Mouse (Mus musculus): ENCODE results near the gene Ms4a6b. TPM values are rescaled to one million over a fixed set of nuclear protein-coding genes. Genes with fewer than 3 reads are reported as not detected.
"Not testable (repeated sequence)": the region's sequence is repeated elsewhere in the genome, so short reads cannot be mapped to it uniquely, and the experiment has no call there.

Gene Ms4a6b
- total RNA-seq, 1 experiment from 2014 or later: 26.6 TPM

DNA sequence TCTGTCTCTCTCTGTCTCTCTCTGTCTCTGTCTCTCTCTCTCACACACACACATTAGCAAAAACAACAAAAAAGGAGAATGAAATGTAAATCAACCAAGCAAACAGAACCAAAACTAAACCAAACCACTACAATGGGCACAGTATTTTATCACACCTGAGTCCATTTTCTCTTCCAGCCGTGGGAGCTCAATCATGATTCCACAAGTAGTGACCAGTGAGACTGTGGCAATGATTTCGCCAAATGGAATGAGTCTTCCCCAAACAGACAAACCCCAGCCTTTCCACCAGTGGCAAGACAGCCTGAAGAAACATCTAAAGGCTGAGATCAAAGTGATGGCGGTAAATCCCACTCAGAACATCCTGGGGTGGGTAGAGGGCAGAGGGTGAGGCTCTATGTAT lies 3.8 kb downstream of the Ms4a6b start:
- ATAC-seq (replicated peaks; ENCODE audit: low read depth, poor library complexity, severe bottlenecking): no peak

DNA sequence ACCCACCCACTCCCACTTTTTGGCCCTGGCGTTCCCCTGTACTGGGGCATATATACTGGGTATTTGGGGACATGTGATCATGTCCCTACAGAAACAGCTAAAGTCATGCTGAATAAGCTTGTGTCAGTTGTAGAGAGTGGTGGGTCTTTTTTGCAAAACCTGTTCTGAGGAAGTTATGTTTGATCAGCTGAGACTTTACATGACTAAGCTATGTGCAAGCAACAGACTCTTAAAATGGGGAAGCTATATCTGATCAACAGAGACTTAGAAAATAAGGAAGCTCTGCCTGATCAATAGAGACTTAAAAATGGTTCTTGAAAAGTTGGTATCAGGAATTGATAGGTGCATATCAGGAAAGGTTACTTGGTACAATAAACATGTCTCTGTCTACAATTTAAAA lies 17.1 kb downstream of the Ms4a6b start:
- ATAC-seq (replicated peaks; ENCODE audit: low read depth, poor library complexity, severe bottlenecking): 0 out of 2 replicates have a peak, but pooled peaks have one; percentile 52

DNA sequence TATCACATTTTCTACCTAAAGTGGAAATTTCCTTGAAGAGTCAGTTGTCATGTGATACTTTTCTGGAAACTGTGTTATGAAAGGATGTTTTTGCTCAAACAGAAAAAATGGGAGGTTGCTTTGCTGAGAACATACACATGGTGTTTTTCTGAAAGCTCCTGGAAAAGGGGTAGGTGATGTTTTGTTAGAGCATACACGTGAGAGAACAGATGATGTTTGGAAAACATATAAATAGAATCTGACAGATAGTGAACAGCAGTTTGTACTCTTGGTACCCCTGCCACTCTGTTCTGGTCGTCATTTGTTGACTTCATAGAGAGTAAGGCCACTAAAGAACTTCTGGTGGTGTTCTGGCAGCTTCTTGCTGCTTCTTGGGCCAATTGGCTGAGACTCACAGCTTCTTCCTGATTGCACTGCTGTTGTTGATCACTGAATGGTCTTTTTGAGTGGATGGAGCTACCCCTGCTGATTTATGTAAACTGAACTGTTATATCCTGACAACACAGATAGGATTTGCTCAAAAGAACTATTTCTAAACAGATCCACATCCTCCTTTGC lies 17.7 kb downstream of the Ms4a6b start:
- no peak for ATAC-seq (replicated peaks; ENCODE audit: low read depth, poor library complexity, severe bottlenecking)

DNA sequence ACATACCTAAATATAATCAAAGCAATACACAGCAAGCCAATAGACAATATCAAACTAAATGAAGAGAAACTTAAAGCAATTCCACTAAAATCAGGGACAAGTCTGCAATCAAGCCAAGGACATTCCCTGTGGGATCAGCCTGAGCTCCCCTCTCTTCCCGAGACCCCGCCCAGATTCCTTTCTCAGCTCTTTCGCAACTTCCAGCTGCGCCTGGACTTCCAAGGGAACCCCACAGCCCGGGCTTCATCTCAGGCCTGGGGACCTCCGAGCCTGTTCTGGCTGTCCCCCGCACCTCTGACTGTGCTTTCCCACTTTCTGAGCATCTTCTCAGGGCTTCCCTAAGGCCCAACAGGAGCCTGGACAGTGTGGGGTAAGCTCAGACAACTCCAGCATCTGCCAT lies 20.3 kb downstream of the Ms4a6b start, which contains the start of gene Ms4a4d:
Gene Ms4a4d (plus strand): TSS at position 209 of the 400 bp plus-strand sequence.
- no peak for ATAC-seq (replicated peaks; ENCODE audit: low read depth, poor library complexity, severe bottlenecking)

DNA sequence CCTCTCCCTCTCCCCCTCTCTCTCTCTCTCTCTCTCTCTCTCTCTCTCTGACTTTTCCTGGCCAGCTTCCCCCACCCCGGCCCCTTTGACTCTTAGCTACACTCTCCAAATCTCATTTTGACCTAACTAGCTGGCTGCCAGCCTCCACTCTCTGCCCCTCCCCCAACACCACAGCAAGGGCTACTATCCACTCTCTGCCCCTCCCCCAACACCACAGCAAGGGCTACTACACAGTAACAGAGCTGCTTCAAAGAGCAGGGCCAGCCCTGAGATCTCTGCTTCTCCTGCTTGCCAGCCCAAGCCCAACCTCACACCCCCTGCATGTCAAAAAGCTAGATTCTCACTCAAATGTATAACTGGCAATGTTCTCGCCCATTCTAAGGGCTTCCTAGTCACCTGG lies 21.0 kb downstream of the Ms4a6b start:
- no peak for ATAC-seq (replicated peaks; ENCODE audit: low read depth, poor library complexity, severe bottlenecking)

DNA sequence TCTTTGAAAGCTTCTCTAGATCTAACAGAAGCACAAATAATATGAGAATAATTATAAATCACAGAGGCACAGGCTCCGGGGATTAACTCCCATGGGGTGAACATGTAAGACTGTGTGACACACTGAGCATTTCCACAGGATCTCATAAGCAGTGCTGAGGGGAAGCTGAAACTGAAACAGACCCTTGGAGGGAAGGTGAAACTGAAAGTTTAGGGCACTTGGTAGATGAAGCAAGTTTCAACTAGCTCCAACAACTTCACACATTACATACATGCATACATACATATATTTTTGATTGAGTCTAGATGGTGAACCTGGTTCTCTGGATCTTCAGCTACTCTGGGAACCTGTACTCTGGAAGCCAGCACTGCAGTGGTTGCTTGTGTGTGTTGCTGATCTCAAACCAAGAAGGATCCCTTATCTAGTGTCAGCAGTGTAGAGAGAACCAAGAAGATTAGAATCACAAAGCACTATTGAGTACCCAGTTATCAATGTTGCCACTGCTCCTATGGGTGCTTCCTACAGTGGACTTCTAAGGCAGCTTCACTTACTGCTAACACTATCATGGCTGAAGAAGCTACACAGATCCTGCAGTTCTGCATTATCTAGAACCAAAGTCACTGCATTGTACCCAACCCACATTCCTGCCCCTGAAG lies 24.0 kb downstream of the Ms4a6b start:
- ATAC-seq (replicated peaks; ENCODE audit: low read depth, poor library complexity, severe bottlenecking): peak; percentile 63

DNA sequence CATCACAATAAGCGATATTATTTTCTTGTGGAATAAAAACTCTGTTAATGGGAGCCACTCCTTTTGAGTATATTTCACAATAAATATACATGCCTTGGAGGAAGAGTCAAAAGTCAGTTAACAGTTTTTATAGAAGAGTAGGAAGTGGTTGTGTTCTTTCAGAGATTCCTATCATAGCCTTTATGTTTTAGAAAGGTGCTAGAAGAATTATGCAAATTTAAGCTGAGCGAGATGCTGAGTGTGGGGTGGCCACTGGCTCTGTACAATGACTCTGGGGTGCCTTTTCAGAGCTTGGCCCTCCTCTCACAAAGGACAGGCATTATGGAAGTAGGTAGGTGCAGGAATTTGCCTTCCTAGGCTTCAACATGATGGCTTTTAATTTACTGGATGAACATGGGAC lies 28.1 kb downstream of the Ms4a6b start:
- ATAC-seq (replicated peaks; ENCODE audit: low read depth, poor library complexity, severe bottlenecking): not testable (repeated sequence)

DNA sequence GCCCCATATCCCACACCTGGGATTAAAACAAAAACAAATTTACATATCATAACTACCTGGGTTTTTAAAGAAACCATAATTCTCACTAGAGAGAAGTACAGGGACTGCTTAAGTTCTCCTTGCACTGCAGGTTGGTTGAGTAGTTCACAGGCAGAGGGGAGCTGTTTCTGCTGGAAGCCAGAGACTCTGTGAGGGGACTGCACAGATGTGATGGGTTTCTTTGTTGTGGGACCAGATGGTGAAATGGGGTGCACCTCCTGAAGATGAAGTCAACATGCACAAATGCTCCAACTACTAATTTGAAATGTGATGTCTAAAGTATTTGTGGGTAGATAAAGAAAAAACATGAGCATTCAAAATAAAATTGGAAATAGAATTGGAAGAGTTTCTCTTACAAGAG lies 31.6 kb downstream of the Ms4a6b start:
- no peak for ATAC-seq (replicated peaks; ENCODE audit: low read depth, poor library complexity, severe bottlenecking)

DNA sequence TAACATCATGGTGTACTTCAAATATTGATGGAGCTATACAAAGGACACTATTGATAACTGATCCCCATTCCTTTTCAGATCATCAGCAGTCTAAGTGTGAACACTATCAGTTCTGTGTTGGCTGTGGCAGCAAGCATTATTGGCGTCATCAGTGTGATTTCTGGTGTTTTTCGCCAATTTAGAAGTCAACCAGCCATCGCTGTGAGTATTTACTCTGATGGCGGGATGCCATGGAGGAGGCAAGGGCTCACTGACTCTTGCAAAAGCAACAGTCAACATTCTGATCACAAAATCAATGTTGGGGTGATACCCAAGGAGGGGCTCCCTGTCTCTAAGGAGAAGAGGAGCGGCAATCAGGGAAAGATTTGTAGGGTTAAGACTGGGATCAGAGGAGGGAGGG lies 38.4 kb downstream of the Ms4a6b start:
- ATAC-seq (replicated peaks; ENCODE audit: low read depth, poor library complexity, severe bottlenecking): no peak

DNA sequence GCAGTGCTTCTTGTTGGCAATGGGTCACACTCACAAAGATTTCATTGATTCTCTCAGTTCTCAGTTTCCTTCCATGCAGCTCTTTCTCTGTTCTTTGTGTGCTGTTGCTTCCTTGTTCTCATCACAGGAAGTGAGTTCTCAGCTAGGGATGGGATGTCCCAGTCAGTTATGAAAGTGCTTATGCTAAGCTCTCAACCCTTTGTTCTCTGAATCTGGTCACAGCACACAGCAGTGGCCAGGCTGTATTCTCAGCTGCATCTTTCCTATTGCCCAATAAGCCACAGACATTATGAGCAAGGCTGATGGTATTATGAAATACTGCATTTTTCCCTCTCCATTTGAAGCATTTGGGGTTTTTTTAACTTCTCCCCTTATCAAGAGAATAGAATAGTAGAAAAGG lies 43.2 kb downstream of the Ms4a6b start:
- ATAC-seq (replicated peaks; ENCODE audit: low read depth, poor library complexity, severe bottlenecking): peak; percentile 97

DNA sequence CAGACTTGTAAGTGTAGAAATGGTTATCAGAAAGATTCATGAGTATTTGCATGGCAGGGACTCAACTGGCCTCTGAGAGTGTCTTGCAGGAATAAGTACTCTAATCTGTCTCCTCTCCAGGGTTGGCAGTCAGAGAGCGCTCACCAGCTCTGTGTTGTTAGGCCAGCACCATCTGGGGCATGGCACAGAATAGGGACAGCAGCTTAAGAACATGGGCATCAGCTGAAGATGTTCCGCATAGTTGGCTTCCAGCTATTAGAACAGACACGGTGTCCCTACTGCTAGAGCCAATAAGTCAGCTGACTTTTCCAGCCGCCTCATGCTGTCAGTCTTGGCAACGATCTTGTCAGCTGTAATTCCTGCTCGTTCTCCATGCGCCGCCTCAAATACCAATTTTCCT lies 58.7 kb downstream of the Ms4a6b start:
- no peak for ATAC-seq (replicated peaks; ENCODE audit: low read depth, poor library complexity, severe bottlenecking)

Other genes starting within 250 kb of the Ms4a6b start
- gene Ms4a5, start 232.6 kb upstream of the Ms4a6b start, total RNA-seq (2017): not detected in 2 replicates
- gene Ms4a14, start 202.1 kb upstream of the Ms4a6b start, total RNA-seq (2017): not detected in 2 replicates
- 0.09 TPM in 1 of 2 replicates, not detected in the other for gene Ms4a7, start 180.4 kb upstream of the Ms4a6b start, total RNA-seq (2017)
- not detected in 2 replicates for gene Ms4a4a, start 141.0 kb upstream of the Ms4a6b start, total RNA-seq (2017)
- gene Ms4a4c, start 111.7 kb upstream of the Ms4a6b start, total RNA-seq (2017): 7.3 and 25.8 TPM in 2 replicates
- gene Ms4a4b, start 73.0 kb upstream of the Ms4a6b start, total RNA-seq (2017): 3.1 and 10.3 TPM in 2 replicates
- 108 and 113 TPM in 2 replicates for gene Ms4a6c, start 47.1 kb upstream of the Ms4a6b start, total RNA-seq (2017)
- gene Gm8369, start 30.6 kb upstream of the Ms4a6b start, total RNA-seq (2017): 1.7 and 2.1 TPM in 2 replicates
- gene Ms4a4d, start 20.3 kb downstream of the Ms4a6b start, total RNA-seq (2017): not detected in 2 replicates
- gene Ms4a6d, start 88.3 kb downstream of the Ms4a6b start, total RNA-seq (2017): 0.82 TPM in 1 of 2 replicates, not detected in the other
- gene Ms4a2, start 107.2 kb downstream of the Ms4a6b start, total RNA-seq (2017): 54.6 and 59.7 TPM in 2 replicates
- 31.1 and 41.7 TPM in 2 replicates for gene Ms4a3, start 124.3 kb downstream of the Ms4a6b start, total RNA-seq (2017)
- 2.7 TPM in 1 of 2 replicates, not detected in the other for gene Oosp2, start 144.0 kb downstream of the Ms4a6b start, total RNA-seq (2017)
- 7.4 and 12.8 TPM in 2 replicates for gene Oosp1, start 174.6 kb downstream of the Ms4a6b start, total RNA-seq (2017)
- gene Oosp3, start 180.5 kb downstream of the Ms4a6b start, total RNA-seq (2017): not detected in 2 replicates
- not detected in 2 replicates for gene Gif, start 231.0 kb downstream of the Ms4a6b start, total RNA-seq (2017)

Data from common myeloid progenitor, adult 5-6 weeks (primary cell).